Mouse (Mus musculus): Measurements from ENCODE around the gene Olfr1389. TPM values are rescaled to one million over a fixed set of nuclear protein-coding genes. Genes with fewer than 3 reads are reported as not detected.

Gene Olfr1389
- polyA plus RNA-seq, 1 experiment from 2014 or later, result not detected

Other genes with a start within 250 kb of the Olfr1389 start
- 0.16 and 0.22 TPM in 2 replicates for gene Btnl9, start 235.9 kb upstream of the Olfr1389 start, polyA plus RNA-seq (2016; fragmentation: Nextera tagmentation; extraction: Ambion mirVana)
- gene Zfp62, start 219.8 kb upstream of the Olfr1389 start, polyA plus RNA-seq (2016; fragmentation: Nextera tagmentation; extraction: Ambion mirVana), result 55.3 and 62.5 TPM in 2 replicates
- gene Mgat1, start 178.9 kb upstream of the Olfr1389 start, polyA plus RNA-seq (2016; fragmentation: Nextera tagmentation; extraction: Ambion mirVana), result 42.5 and 43.2 TPM in 2 replicates
- not detected in 2 replicates for gene Olfr1393, start 144.8 kb upstream of the Olfr1389 start, polyA plus RNA-seq (2016; fragmentation: Nextera tagmentation; extraction: Ambion mirVana)
- gene Olfr1392, start 137.8 kb upstream of the Olfr1389 start, polyA plus RNA-seq (2016; fragmentation: Nextera tagmentation; extraction: Ambion mirVana), result not detected in 2 replicates
- not detected in 2 replicates for gene Olfr10, start 118.3 kb upstream of the Olfr1389 start, polyA plus RNA-seq (2016; fragmentation: Nextera tagmentation; extraction: Ambion mirVana)
- gene Olfr1391, start 100.3 kb upstream of the Olfr1389 start, polyA plus RNA-seq (2016; fragmentation: Nextera tagmentation; extraction: Ambion mirVana), result not detected in 2 replicates
- gene Olfr1390, start 87.9 kb upstream of the Olfr1389 start, polyA plus RNA-seq (2016; fragmentation: Nextera tagmentation; extraction: Ambion mirVana), result not detected in 2 replicates
- gene Olfr1388, start 13.6 kb downstream of the Olfr1389 start, polyA plus RNA-seq (2016; fragmentation: Nextera tagmentation; extraction: Ambion mirVana), result 0.09 TPM in 2 replicates
- gene Olfr1387, start 32.3 kb downstream of the Olfr1389 start, polyA plus RNA-seq (2016; fragmentation: Nextera tagmentation; extraction: Ambion mirVana), result not detected in 2 replicates
- not detected in 2 replicates for gene Olfr1386, start 42.0 kb downstream of the Olfr1389 start, polyA plus RNA-seq (2016; fragmentation: Nextera tagmentation; extraction: Ambion mirVana)
- gene Olfr1385, start 66.0 kb downstream of the Olfr1389 start, polyA plus RNA-seq (2016; fragmentation: Nextera tagmentation; extraction: Ambion mirVana), result not detected in 2 replicates
- not detected in 2 replicates for gene Olfr1384, start 83.7 kb downstream of the Olfr1389 start, polyA plus RNA-seq (2016; fragmentation: Nextera tagmentation; extraction: Ambion mirVana)
- gene Olfr1383, start 96.6 kb downstream of the Olfr1389 start, polyA plus RNA-seq (2016; fragmentation: Nextera tagmentation; extraction: Ambion mirVana), result not detected in 2 replicates
- gene Olfr1382, start 105.2 kb downstream of the Olfr1389 start, polyA plus RNA-seq (2016; fragmentation: Nextera tagmentation; extraction: Ambion mirVana), result not detected in 2 replicates
- not detected in 2 replicates for gene Olfr1381, start 120.4 kb downstream of the Olfr1389 start, polyA plus RNA-seq (2016; fragmentation: Nextera tagmentation; extraction: Ambion mirVana)
- not detected in 2 replicates for gene Olfr1380, start 133.8 kb downstream of the Olfr1389 start, polyA plus RNA-seq (2016; fragmentation: Nextera tagmentation; extraction: Ambion mirVana)
- 3.3 and 4.0 TPM in 2 replicates for gene Flt4, start 186.2 kb downstream of the Olfr1389 start, polyA plus RNA-seq (2016; fragmentation: Nextera tagmentation; extraction: Ambion mirVana)
- gene Scgb3a1, start 240.5 kb downstream of the Olfr1389 start, polyA plus RNA-seq (2016; fragmentation: Nextera tagmentation; extraction: Ambion mirVana), result not detected in 2 replicates